Mouse (Mus musculus) liver, adult 2 months (tissue): ENCODE measurements around the gene Mtcl1.

Experiments
- CTCF ChIP-seq: fragments of 200-500 bp; IDR thresholded peaks from 2 replicates; pipeline ENCODE4 v1.5.1; 2011; ENCODE audit warnings: low read depth, low read length, control low read depth
- POLR2A ChIP-seq: fragments of 200-500 bp; IDR thresholded peaks from 2 replicates; pipeline ENCODE4 v1.6.1; 2011; ENCODE audit warnings: low read length, control low read depth; ENCODE audit not compliant: insufficient read depth; ENCODE audit errors: extremely low read depth

DNA sequence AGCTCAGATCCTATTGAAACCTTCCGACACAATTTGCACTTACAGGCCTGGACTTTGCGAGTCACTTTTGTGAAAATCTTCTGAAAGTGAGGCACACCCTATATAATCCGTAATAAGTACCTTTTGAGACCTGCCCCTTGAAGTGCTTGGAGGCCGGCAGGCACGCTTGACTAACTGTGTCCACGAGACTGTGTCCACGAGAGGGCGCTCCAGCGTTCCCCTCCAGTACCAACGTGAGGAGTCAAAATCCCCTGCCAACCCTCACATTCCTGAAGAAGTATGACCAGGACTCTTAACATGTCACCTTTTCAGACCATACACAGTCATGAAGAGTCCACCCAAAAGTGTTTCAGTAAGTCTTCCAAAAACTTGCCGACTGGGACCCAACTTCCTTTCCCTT is 1.6 kb upstream of the Mtcl1 start:
- TF ChIP-seq POLR2A: no peak
- peak; percentile 89 for TF ChIP-seq CTCF
